Mouse (Mus musculus): ENCODE results near the gene 1700123O20Rik.

1700123O20Rik gene

DNA sequence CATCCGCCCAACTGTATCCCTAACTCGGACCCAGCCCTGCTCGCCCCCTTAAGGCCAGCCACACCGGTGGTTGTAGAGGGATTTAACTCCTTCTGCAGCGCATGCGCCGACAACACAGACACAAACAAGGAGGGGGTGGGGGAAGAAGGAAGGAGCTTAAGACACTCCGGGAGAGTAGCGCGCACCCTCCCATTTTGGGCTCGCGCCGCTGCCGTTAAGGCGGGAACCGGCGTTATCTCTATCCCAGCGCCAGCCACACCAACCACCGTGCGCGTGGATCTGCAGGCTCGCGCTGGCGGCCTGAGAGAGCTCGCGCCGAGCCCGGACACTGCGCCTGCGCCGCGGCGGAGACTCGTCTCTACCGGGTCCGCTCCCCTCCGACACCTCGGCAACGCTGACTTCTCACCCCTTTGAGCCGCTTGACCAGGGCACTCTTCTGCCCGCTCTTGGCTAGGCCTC is at the start of gene 1700123O20Rik:
1700123O20Rik (plus strand) TSS at position 154 of the 459 bp plus-strand sequence.
- DNase-seq (ENCODE audit: low read depth, low spot score), result peak; percentile 90

DNA sequence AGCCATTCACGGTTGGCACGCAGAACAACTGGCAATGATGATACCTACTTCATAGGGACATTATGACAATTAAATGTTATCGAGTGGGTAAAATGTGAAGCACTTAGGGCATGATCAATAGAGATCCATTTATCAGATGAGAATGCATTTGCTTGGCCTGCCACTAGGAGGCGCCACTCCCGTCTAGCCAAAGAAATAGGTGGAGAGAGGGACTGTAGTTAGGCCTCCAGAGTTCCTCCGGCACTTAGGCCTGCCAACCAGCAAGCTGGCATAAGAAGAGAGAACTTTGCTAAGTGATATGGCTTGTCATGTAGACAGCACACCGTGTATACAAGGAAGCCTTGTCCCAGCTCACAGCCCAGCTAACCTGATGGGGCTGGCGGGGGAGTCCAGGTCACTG is 49.1 kb upstream of the 1700123O20Rik start:
- DNase-seq (ENCODE audit: low read depth, low spot score), result no peak

DNA sequence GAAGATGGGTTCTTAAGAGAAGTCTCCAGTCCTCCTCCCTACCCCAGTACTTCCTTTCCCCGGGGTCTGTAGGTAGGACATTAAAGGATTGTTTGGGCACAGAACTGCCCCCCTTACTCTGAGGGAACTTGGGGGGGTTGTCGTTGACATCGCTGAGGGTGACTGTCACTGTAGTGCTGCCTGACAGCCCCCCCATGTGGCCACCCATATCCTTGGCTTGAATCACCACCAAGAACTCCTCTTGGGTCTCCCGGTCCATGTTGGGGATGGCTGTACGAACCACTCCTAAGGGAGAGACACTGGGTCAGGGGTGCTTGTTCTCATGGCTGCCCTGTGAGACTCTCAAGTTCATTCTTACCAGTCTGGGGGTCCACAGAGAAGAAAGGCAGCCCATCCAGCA is 47.8 kb upstream of the 1700123O20Rik start:
- no peak for DNase-seq (ENCODE audit: low read depth, low spot score)

DNA sequence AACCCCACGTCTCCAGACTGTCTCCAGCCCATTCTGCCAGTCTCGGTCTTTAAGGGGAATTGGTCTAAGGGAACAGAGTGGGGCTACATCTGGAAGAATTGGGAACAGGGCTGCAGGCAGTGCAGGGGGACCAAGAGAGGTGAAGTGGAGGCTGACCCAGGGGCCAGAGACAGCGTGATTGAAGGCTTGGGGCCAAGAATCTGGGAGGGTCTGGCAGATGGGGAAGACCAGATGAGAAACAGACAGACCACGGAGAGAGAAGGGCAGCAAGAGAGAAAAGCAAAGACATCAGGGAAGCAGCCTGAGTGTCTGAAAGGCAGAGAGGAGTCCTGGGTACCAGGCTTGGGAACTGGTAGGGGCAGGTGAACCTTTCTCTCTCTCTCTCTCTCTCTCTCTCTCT is 45.9 kb upstream of the 1700123O20Rik start:
- DNase-seq (ENCODE audit: low read depth, low spot score), result no peak

DNA sequence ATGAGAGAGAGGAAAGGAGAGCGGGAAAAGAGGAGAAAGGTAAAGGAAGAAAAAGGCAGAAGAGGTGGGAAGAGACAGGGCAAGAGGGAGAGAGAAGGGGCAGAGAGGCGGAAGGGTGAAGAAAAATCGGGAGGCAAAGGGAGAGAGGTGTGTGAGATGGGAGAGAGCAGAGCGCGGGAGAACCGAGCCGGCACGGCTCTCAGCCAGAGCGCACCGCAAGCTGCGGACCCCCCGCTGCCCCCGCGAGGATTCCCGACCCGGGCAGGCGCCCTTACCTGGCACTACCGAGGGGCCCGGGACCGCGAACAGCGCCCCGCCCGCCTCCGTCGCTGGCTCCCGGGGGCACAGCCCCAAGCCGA is 45.1 kb upstream of the 1700123O20Rik start, which contains the start of gene Gm17606:
Gm17606 (plus strand) TSS at position 7 of the 359 bp plus-strand sequence.
- no peak for DNase-seq (ENCODE audit: low read depth, low spot score)

DNA sequence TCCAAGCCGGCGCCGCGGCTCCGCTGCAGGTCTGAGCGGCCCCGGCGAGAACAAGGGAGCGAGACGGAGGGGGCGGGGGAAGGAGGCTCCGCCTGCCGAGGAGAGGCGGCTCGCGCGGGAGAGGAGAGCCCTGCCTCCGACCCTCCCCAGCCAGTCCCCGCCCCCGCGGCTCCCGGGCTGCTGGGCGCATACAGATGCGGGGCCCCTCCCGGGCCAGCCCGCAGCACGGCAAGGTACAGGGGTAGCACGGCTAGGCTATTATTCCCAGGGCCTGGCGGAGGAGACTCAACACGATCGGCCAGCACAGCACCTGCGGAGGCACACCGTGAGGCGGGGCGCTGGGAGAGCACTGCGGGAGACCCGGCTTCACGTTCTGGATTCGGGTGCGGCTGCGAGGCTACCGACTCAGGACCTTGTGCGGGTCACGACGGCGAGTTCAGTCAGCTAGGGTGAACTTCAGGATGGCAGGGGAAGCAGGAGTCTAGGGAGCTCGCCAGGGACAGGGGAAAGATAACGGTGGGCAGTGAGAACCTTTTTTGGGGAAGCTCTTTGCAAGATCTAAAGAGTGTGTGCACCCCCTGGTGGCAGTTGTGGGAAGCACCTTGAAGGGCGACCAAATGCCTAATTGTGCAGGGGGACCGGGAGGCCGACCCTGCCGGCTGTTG is 44.6 kb upstream of the 1700123O20Rik start, which contains the start of gene Cdh24:
Cdh24 (minus strand) TSS at position 60 of the 665 bp plus-strand sequence.
- DNase-seq (ENCODE audit: low read depth, low spot score), result peak; percentile 91

DNA sequence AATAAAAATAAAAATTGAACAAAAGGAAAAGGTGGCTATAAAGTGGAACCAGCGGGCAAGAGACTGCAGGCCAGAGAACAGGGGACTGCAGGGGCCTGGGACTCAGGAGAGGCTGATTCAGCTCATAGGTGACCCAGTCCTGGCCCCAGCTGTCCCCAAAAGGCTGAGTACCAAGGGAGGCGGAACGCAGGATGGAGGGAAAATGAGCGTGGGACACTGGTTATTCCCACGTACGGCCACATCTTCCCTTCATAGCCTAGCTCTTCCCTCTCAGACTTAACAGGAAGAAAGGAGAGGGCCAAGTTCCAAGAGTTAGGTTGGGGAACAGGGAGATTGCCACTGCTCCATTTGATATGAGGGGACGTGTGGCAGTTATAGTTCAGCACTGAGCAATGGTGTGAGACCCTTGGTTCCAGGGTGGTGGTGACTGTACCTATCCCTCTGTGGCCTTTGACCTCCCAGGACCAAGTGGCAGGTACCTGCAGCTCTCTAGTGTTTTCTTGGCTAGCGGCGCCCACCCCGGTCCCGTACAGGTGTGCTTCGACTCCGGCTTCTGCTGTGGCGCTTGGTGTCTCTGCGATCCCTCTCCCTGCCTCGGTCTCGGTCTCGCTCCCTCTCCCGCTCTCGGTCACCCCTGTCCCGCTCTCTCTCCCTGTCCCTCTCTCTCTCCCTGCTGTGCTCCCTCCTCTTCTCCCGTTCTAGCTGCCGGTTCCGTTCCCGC is 43.6 kb upstream of the 1700123O20Rik start:
- no peak for DNase-seq (ENCODE audit: low read depth, low spot score)

DNA sequence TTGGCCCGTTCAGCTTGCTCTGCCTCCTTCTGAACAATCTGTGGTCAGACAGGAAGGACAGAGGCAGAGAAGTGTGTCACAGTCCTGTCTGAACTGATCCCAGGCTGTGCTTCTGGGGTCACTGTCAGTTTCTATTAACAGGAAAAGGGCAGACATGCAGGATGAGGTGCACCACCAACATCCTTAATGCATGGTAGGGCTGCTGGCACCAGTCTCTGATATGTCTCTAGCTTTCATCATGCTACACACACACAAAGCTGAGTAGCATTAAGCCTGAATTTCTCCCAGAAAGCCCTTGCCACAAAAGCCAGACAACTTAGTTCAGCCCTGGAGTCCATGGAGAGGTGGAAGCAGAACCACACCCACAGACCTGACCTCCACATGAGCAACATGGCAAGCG is 43.0 kb upstream of the 1700123O20Rik start:
- DNase-seq (ENCODE audit: low read depth, low spot score), result no peak

DNA sequence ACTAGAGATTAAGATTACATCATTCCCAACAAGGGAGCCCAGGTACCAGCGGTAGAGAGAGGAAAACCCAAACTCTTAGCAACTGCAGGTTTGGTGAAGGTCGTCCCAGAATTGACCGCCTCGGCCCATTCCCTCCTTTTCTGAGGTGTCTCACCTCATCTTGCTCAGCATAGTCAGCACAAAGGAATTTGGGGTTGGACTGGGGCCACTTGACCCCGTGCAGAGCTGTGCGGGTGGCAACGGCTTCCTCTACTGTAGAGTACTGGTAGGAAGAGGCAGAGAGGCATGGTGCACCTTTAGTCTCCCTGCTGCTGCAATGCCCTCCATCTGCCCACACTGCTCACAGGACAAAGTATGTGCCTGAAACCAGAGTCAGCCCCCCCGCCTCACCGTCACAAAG is 41.7 kb upstream of the 1700123O20Rik start:
- DNase-seq (ENCODE audit: low read depth, low spot score), result no peak

DNA sequence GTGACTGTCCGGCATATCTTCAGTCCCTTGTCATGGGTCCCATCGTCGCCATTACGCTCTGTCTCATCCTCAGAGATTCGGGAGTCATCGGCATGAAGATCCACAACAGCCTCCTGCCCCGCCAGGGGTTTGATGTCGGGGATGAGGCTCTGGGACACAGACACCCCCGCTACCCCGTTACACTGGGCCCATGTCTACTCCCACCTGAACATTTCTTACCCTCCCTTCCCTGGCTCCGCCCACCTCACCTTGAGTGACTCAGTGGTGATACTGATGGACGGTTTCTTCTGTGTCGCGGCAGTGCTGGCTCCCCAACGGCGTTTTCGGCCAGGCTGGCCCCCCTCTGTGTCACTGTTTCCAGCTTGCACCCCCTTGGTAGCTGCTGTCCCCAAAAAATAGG is 39.6 kb upstream of the 1700123O20Rik start:
- DNase-seq (ENCODE audit: low read depth, low spot score), result no peak

DNA sequence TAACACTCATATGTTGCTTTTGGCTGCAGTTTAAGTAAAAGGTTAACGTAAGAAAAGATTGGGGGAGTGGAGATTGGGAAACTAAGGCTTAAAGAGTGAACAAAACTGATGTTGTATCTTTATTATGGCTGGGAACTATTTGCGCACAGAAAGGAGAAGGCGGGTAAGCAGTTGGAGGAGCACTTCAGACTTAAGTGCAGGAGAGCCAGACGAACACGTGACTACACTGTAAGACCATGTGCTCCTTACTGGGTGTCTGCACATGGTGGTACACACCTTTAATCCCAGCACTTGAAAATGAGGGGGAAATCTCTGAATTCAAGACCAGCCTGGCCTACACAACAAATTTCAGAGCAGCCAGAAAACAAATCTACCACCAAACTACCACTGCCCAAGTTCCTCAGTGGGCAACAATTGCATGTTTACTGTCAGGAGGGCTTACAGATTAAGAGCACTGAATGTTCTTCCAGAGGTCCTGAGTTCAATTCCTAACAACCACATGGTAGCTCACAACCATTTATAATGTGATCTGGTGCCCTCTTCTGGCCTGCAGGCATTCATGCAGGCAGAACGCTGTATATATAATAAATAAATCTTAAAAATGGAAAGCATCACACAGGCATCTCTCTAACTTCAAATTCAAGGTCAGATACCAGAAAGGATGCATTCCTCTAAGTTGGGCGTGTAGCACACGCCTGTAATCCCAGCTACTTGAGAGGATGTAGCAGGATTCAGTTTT is 38.9 kb upstream of the 1700123O20Rik start:
- DNase-seq (ENCODE audit: low read depth, low spot score), result no peak

DNA sequence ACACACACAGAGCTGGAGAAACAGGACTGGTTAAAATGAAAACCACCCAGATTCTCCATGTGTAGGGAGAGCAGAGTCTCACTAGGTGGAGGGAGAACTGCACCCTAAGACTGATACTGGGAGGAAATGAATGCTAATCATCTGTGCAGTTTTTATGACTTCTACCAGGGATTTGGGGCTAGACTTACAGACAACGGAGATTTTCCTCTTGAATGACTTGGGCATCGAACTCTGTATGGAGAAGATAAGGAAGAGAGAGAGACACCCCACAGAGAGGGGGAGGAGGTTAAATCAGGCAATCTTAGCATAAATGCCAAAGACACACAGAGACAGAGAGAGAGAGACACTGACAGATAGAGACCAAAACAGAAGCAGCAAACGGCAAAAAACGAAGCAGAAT is 38.1 kb upstream of the 1700123O20Rik start:
- DNase-seq (ENCODE audit: low read depth, low spot score), result no peak

DNA sequence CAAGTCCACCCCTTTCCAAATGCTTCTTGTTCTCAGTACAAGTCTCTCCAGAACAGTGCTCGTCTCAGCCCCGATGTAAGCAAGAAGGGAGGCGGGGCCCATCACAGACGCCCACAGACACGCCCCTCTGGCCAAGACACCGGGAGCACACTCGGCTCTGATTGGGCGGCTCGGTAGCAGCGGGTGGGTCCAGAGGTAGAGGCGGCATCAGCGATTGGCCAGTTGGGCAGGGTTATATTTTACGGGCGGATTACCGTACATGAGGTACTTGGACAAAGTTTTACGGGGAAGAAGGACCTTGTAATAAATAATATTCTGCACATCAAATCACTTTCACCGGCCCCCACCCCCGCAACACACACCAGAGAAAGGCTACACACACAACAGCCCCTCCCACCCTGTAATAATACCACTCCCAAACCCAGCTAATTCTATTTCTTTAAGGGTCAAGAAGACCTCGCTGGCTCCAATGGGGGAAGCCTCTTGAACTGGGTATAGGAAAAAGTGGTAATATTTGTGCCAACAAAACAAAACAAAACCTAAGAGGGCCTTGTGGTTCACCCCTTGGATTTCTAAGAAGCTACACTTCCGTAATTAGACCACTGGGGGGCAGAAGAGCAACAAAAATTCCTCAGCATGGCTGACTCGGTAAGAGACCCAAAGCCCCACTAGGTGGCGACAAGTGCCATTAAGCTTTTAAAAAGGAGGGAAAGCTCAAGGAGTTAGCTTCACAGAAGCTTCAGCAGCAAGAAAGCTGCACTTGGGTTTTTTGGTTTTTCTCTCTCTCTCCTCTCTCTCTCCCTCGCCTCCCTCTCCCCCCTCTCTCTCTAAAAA is 35.2 kb upstream of the 1700123O20Rik start:
- peak; percentile 95 for DNase-seq (ENCODE audit: low read depth, low spot score)

DNA sequence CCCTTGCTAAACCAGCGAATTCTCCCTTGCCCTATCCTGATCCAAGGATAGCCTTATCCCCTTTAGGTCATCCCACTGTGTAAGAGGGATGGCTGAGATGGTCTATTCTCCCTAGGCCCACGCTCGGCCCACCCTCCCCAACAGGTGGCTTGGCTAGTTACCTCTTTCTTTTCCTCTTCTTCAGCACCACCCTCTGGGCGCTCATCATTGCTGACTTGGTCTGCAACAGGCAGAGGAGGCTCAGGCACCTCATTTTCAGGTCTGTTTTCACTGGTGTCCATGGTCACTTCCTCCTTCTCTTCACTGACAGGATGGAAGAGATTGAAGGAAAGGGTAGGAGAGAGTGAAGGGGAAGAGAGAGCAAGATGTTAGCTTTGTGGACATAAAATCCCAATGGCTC is 34.5 kb upstream of the 1700123O20Rik start:
- DNase-seq (ENCODE audit: low read depth, low spot score), result no peak

DNA sequence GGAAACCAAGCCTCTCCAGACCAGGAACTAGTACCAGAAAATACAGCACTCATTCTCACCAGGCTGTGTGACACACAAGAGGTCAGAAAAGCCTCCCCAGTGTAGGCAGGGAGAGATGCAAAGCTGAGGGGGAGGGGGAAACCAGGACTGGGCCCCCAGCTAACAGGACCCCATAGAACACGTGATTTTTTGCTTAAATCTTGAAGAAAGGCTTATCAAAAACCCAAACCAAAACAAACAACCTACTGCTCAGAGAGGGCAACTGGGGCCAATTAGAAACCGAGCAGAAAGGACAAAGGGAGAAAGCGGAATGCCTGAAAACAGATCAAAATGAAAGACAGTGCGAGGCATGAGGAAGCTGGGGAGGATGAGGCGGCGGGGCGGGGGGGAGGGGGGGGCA is 33.2 kb upstream of the 1700123O20Rik start:
- no peak for DNase-seq (ENCODE audit: low read depth, low spot score)

DNA sequence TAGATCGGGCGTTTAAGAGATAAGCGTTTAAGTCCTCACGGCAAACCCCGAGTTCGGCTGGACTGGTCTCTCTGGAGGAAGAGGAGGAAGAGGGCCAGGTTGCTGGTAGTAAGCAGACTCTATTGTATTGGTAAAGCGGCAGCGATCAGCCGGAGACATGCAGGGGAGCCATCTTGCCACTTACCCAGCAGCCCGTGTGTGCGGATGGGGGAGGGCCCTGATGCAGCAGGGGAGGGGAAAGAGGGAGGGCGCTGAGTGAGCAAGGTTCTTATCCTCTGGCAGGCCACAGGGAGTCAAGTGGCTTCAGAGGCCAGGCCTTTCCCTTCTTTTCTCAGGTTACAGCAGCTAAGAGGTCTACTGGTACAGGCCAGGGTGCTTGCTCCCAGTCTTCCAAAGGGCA is 32.5 kb upstream of the 1700123O20Rik start:
- DNase-seq (ENCODE audit: low read depth, low spot score), result peak; percentile 87

DNA sequence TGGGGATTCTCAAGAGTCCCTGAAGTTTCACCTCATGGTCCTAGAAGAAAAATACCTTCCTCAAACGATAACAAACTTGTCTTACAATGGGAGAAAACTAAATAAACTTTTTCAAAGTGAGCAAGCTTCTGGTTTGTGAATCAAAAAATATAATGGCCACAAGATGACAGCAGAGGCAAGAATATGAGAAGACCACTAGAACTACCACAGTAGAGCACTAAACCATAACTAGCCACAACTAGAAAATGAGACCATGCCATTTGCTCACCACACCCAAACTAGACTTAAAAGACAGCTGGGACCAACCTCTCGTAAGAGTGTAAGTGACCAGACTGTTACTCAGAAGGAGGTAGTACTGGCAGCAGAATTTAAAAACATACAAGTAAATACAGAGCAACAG is 26.0 kb upstream of the 1700123O20Rik start:
- peak; percentile 65 for DNase-seq (ENCODE audit: low read depth, low spot score)

DNA sequence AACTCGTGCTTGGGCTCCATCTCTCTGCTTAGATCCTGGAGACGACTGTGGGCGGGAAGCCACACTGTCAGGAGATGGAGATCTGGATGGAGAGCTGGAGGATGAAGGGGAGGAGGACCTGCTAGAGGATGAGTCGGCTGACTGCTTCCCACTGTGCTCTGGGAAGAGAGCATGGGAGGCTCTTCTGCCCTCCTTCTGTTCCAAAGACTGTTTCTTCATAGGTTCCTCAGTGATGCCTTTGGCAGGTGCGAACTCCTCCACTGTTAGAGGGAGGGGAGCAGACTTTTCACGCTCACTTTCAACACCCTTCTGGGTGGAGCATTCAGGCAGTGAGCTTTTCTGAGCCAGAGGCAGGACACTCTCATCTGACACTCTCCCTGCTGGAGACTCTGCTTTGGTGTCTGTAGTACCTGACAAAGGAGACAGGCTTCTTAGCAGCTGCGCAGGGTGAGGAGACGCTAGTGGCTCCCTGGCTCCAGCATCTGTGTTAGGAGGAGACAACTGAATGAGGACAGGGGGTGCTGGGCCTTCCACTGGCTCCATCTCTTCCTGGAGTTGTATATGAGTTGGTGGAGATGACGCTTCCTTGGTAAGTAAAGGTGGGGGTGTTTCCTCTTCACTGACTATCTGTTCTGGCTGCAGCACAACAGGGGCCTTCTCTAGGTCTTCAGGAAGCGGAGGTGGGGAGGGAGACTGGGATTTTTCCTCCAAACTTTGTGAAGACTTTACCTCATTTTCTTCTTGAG is 21.4 kb upstream of the 1700123O20Rik start:
- no peak for DNase-seq (ENCODE audit: low read depth, low spot score)

DNA sequence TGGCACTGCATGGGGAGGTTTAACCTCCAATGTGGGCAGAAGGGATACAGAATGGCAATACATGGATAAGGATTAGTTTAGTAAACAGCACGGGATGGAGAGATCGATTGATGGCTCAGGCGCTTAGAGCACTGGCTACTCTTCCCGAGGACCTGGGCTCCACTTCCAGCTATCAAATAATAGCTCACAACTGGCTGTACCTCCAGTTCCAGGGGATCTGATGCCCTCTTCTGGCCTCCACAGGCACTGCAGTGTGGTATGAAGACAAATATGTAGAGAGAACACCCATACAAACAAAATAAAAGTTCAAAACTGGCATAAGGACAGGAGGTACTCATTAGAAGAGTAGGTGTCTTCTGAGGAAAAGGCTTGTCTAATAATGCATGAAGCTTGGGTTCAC is 16.6 kb upstream of the 1700123O20Rik start:
- no peak for DNase-seq (ENCODE audit: low read depth, low spot score)

DNA sequence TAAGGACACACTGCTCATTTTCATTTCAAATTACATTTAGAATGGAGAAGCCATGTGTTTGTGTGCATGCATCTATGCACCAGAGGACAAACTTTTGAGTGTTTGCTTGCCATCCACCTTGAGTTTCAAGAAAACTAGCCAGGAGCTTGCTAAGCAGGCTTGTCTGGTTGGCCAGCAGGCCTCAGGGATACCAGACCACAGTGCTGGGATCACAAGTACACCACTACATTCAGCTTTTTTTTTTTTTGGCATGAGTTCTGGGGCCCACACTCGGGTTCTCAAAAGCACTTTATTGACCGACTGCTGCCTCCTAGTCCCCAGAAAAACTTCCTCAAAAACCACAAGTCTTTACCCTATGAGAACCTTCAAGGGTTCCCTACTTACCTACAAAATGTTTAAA is 11.7 kb upstream of the 1700123O20Rik start:
- no peak for DNase-seq (ENCODE audit: low read depth, low spot score)

DNA sequence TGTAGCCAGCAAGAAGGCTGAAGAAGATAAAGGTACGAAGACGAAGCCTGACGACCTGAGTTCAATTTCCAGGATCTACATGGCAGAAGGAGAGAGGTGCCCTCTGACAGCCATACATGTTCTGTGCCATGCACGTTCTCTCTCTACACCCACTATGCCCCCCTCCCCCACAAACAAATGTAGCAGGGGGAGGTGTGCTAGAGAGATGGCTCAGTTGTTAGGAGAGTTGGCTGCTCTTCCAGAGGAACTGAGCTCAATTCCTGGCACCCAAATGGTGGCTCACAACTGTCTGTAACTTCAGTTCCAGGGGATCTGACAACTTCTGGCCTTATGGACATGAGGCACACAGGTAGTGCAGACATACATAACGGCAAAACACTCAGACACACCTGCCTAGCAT is 9.7 kb upstream of the 1700123O20Rik start:
- no peak for DNase-seq (ENCODE audit: low read depth, low spot score)
